Mouse (Mus musculus) thymus, adult 2 months (tissue): ENCODE results near the gene Tmem182.

Experiments
- CTCF ChIP-seq: fragments of 200-500 bp; IDR thresholded peaks from 2 replicates; pipeline ENCODE4 v1.5.1; 2012; ENCODE audit warnings: mild to moderate bottlenecking, control low read depth, low read length, moderate library complexity, borderline replicate concordance; ENCODE audit not compliant: control insufficient read depth, poor library complexity, insufficient read depth; ENCODE audit errors: extremely low read depth
- POLR2A ChIP-seq: fragments of 200-500 bp; IDR thresholded peaks from 2 replicates; pipeline ENCODE4 v1.6.1; 2012; ENCODE audit warnings: mild to moderate bottlenecking, low read length, control low read depth, moderate library complexity; ENCODE audit not compliant: control insufficient read depth, poor library complexity, insufficient read depth; ENCODE audit errors: extremely low read depth

GRCm38 (mm10) chr1:40855268-40855667, 49.9 kb downstream of the Tmem182 start:
- TF ChIP-seq CTCF (no peak), POLR2A (no peak)
